Mouse (Mus musculus): ENCODE data around the gene Mtg2. TPM values are rescaled to one million over a fixed set of nuclear protein-coding genes. Genes with fewer than 3 reads are reported as not detected.
A peak's percentile ranks its signal among the peaks of the same experiment; 100 is the strongest.

Gene Mtg2
- total and polyA plus RNA-seq, 3 experiments = 23.5 to 24.7 (median 24.1) TPM

DNA sequence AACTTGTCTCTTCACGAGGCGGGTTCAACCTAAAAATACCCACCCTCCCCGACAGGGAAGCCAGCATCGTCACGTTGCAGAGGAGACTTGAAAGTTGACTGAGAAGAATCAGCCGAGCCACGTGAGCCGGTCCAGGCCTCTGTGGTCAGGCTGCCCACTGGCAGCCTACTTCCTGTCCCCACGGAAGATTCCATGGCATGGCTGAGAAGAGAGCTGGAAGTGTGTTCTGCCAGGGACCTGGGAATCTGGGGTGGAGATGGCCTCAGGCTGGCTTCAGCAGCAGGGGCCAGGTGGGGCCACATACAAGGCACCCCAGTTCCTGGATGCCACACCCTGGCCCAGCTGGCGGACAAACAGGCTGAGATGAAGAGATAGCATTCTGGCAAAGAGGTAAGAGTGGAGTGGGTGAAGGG is 45.7 kb downstream of the Mtg2 start:
- H3K4me3 ChIP-seq (replicated peaks in 1 of 3; ENCODE audit: low read depth in 2 of 3, low read length in 2 of 3, poor library complexity in 1 of 3) = no peak overlapping the region
- dilution Hi-C loops (cut with MboI; ENCODE audit: extremely low pct_ligation_motif_present, extremely low pct_unique_long_range_greater_than_20kb, low sequenced_read_pairs) (no loop called here), in situ Hi-C loops (cut with MboI; ENCODE audit: low pct_ligation_motif_present, low pct_unique_long_range_greater_than_20kb, low sequenced_read_pairs) (no loop called here)
- no peaks in the 10 kb centered on the region; the same call in 1 of the 2 replicates for H3K79me2 ChIP-seq (replicated peaks; ENCODE audit: control insufficient read depth, extremely low read depth, insufficient read depth, poor library complexity, severe bottlenecking)
- peaks cover 70% of the 10 kb centered on the region for H3K27me3 ChIP-seq (replicated peaks)
- DNase-seq (ENCODE audit: extremely low read depth) = no peak
- H3K9ac ChIP-seq (ENCODE audit: insufficient read depth, low read depth) = no peak overlapping the region
- TF ChIP-seq ZC3H11A (IDR thresholded peaks at IDR 0.05; ENCODE audit: low read depth, low read length) (no peak), BHLHE40 (IDR thresholded peaks at IDR 0.05; ENCODE audit: low read depth, low read length) (peak; percentile 47), USF2 (conservative IDR thresholded peaks at IDR 0.05; ENCODE audit: low read depth, low read length) (no peak), MYC (IDR thresholded peaks at IDR 0.05; ENCODE audit: low read depth, low read length) (no peak), NRF1 (IDR thresholded peaks at IDR 0.05; ENCODE audit: low read depth, low read length) (no peak), HCFC1 (IDR thresholded peaks at IDR 0.05; ENCODE audit: low read depth, low read length) (no peak)
- H3K4me1 ChIP-seq (ENCODE audit: control insufficient read depth in 1 of 2, insufficient read depth in 2 of 2) = peaks cover 17 to 32% of the 10 kb centered on the region in 2 experiments
- no peak overlapping the region for H3K4me2 ChIP-seq (ENCODE audit: insufficient read depth, low read depth, poor library complexity, severe bottlenecking)
- no peaks in the 10 kb centered on the region for H3K9me3 ChIP-seq (replicated peaks; ENCODE audit: low read length)
- no peak overlapping the region for H3K27ac ChIP-seq (ENCODE audit: insufficient read depth, low read depth)
- H3K36me3 ChIP-seq (replicated peaks in 1 of 2; ENCODE audit: control insufficient read depth in 1 of 2, insufficient read depth in 1 of 2, low read length in 1 of 2) = no peaks in the 10 kb centered on the region

DNA sequence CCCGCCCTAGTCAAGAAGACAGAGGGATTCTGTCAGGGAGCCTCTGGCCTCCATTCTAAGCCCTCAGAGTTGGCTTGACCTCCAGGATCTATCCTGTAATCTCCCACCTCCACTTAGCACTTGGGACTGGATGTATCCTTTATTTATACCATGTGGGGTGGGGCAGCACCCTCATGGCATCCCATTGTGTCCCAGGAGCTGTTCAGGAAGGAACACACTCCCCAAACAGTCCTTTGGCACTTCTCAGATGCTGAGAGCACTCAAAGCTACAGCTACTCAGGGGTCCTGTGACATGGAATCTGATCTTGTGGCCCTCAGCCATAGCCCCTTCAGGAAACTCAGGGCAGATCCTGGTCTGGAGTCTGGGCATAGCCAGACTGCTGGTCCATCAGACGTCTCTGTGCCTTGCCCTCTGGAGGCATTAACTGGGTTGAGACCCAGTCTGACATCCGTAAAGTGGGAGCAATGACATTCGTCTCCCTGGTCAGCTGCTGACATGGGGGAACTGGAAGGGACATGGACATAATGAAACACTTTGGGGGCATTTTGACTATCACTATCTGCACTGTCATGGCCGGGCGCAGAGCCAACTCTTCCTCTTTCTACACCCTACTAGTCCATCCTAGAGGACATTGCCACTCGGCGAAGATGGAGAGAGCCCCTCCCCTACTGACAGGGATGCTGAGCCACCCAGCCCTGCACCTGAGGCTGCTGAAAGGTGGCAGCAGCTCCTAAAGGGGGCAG is 46.5 kb downstream of the Mtg2 start:
- Histone ChIP-seq H3K36me3 (replicated peaks in 1 of 2; ENCODE audit: control insufficient read depth in 1 of 2, insufficient read depth in 1 of 2, low read length in 1 of 2) (peaks cover 0 to 3% of the 10 kb centered on the region in 2 experiments), H3K4me3 (replicated peaks in 1 of 3; ENCODE audit: low read depth in 2 of 3, low read length in 2 of 3, poor library complexity in 1 of 3) (no peak overlapping the region), H3K9me3 (replicated peaks; ENCODE audit: low read length) (no peaks in the 10 kb centered on the region), H3K4me2 (ENCODE audit: insufficient read depth, low read depth, poor library complexity, severe bottlenecking) (no peak overlapping the region), H3K79me2 (replicated peaks; ENCODE audit: control insufficient read depth, extremely low read depth, insufficient read depth, poor library complexity, severe bottlenecking) (no peaks in the 10 kb centered on the region; the same call in 1 of the 2 replicates), H3K4me1 (ENCODE audit: control insufficient read depth in 1 of 2, insufficient read depth in 2 of 2) (peaks cover 14 to 28% of the 10 kb centered on the region in 2 experiments), H3K27me3 (replicated peaks) (peaks cover 62% of the 10 kb centered on the region), H3K27ac (ENCODE audit: insufficient read depth, low read depth) (no peak overlapping the region), H3K9ac (ENCODE audit: insufficient read depth, low read depth) (no peak overlapping the region)
- TF ChIP-seq BHLHE40 (IDR thresholded peaks at IDR 0.05; ENCODE audit: low read depth, low read length) = no peak
- TF ChIP-seq USF1 (IDR thresholded peaks at IDR 0.05; ENCODE audit: low read depth, low read length) = no peak
- TF ChIP-seq RAD21 (IDR thresholded peaks at IDR 0.05; ENCODE audit: low read depth, low read length) = no peak
- TF ChIP-seq MXI1 (IDR thresholded peaks at IDR 0.05; ENCODE audit: low read depth, low read length) = no peak
- TF ChIP-seq MAZ (IDR thresholded peaks at IDR 0.05; ENCODE audit: low read depth, low read length) = no peak
- TF ChIP-seq MEF2A (IDR thresholded peaks at IDR 0.05; ENCODE audit: borderline replicate concordance, low read depth, low read length) = no peak
- no peak for TF ChIP-seq MAFK (IDR thresholded peaks at IDR 0.05; ENCODE audit: insufficient replicate concordance, low read length)
- TF ChIP-seq NRF1 (IDR thresholded peaks at IDR 0.05; ENCODE audit: low read depth, low read length) = no peak
- no peak for TF ChIP-seq ETS1 (conservative IDR thresholded peaks at IDR 0.05; ENCODE audit: low read depth, low read length)
- no peak for DNase-seq (ENCODE audit: extremely low read depth)
- dilution Hi-C loops (cut with MboI; ENCODE audit: extremely low pct_ligation_motif_present, extremely low pct_unique_long_range_greater_than_20kb, low sequenced_read_pairs) (no loop called here), in situ Hi-C loops (cut with MboI; ENCODE audit: low pct_ligation_motif_present, low pct_unique_long_range_greater_than_20kb, low sequenced_read_pairs) (no loop called here)
